Mouse (Mus musculus) mature B cell (primary cell): Measurements from ENCODE around the gene Nup210.
"Not testable (repeated sequence)": the region's sequence is repeated elsewhere in the genome, so short reads cannot be mapped to it uniquely, and the experiment has no call there.

Experiments
- in situ Hi-C: fragments of 300-500 bp; cut with MboI; formaldehyde crosslinking; loops from 2 replicates; pipeline ENCODE4 v1.14.3; 2019

Gene Nup210

DNA sequence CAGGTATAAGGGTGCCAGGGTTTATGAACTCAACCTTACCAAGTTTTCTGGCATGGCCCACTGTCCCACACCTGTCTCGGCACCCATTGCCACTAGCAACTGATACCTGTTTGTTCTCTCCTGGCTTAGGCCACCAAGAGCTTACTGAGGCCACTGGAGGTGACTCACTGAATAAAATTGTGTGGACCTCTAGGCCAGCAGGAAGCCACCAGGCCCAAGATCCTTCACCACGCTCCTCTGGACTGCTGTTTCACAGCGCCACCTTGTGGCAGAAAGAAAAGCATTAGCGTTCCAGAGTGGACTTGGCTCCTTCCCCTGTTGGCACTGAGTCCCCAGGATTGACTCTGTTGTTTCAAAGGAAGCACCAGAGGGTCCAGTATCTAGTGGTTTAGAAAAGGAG, 23.2 kb upstream of the Nup210 start:
- in situ Hi-C loops: loop anchor here (25.0 kb wide), 1 partner anchor 328 kb away; no protein-coding TSS in a partner anchor

DNA sequence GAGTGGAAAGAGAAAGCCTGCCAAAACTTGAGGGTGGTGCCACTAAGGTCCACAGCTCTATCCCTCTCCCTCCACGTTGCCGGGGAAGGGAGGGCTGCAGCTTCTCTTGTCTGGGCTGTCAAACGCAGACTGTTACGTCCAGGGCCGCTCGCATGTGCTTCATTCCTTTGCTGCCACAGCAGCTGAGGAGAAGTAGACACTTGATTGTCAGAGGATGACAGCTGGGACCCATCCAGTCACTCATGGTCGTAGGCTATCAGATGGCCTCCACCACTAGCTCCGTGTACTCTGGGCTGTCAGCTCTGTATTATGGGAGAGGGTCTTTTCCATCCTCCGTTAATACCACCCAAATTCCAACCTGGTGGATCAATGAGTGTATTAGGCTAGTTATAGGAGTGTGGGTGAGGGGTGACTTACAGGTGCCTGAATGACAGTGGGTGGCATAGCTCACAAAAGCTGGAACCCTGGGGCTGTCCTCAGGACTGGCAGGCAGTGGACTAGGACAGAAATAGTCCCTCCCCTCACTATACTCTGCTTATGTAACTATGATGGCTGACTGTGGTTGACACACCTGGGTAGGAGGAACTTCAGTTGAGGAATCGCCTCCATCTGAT, 20.8 kb upstream of the Nup210 start:
- in situ Hi-C loops: loop anchor here (25.0 kb wide), 1 partner anchor 325 kb away; no protein-coding TSS in a partner anchor

GRCm38 (mm10) chr6:91130856-91131255, 14.2 kb upstream of the Nup210 start:
- in situ Hi-C loops: loop anchor here (25.0 kb wide), 1 partner anchor 319 kb away; no protein-coding TSS in a partner anchor

GRCm38 (mm10) chr6:91128996-91129395, 12.4 kb upstream of the Nup210 start:
- in situ Hi-C loops: loop anchor here (25.0 kb wide), 1 partner anchor 317 kb away; no protein-coding TSS in a partner anchor

- in situ Hi-C loops: loop anchor here (25.0 kb wide), 1 partner anchor 313 kb away; no protein-coding TSS in a partner anchor
Observed at GRCm38 (mm10) chr6:91125228-91125585, 8.6 kb upstream of the Nup210 start.

- in situ Hi-C loops: loop anchor here (25.0 kb wide), 1 partner anchor 312 kb away; no protein-coding TSS in a partner anchor
Observed at GRCm38 (mm10) chr6:91124286-91125227, 7.9 kb upstream of the Nup210 start.

DNA sequence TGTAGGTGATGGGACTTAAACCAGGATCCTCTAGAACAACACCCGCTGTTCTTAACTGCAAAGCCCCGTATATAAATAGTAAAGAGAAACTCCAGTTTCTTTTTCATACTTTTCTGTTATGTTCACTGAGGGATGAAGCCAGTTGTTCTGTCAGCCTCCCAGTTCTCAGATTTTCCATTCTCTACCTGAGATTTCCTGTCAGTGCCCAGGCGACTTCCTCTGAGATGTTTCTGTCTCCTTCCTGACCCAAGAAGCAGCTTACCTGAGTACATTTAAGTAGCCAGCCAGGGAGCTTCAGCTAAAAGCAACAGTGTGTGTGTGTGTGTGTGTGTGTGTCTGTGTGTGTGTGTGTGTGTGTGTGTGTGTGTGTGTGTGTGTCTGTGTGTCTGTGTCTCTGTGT, 6.8 kb upstream of the Nup210 start:
- in situ Hi-C loops: no loop called here

- in situ Hi-C loops: not testable (repeated sequence)
Observed at GRCm38 (mm10) chr6:91121089-91121488, 4.5 kb upstream of the Nup210 start.

- in situ Hi-C loops: no loop called here
Observed at GRCm38 (mm10) chr6:91120206-91120605, 3.6 kb upstream of the Nup210 start.

DNA sequence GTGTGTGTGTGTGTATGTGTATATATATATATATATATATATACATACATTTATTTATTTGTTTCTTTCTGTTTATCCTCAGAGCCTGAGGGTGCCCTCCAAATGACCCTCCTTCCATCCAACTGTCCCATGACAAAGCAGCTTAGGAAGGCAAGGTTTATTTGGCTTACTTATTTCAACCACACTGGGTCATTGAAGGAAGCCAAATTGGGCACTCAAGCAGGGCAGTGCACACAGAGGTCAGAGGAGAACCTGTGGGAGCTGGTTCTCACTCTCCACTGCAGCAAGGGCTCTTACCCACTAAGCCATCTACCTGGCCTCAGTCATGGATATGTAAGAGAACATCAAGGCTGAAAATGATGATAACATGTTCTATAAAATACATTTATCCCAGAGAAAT, 1.9 kb upstream of the Nup210 start:
- in situ Hi-C loops: no loop called here

DNA sequence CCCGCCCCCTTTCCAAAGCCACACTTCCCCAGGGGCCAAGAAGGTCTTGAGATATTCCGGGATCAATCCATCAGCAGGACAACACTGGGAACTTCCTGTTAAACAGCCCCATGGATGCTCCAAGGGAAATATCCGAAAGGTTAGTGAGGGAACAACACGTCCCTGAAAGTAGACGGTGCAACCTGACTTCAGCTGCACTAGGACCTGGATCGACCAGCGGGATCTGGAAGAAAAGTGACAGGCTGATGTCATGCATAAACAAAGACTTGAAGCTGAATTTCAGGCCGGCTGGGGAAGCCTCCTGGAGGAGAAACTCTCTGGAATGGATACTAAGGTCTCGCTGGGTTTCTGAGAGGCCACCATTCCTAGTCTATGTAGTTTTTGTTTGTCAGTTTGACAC, 520 bp upstream of the Nup210 start:
- in situ Hi-C loops: no loop called here

GRCm38 (mm10) chr6:91115863-91116243, 776 bp downstream of the Nup210 start:
- in situ Hi-C loops: no loop called here

GRCm38 (mm10) chr6:91115158-91115557, 1.5 kb downstream of the Nup210 start:
- in situ Hi-C loops: no loop called here

- in situ Hi-C loops: no loop called here
Observed at GRCm38 (mm10) chr6:91114716-91115115, 1.9 kb downstream of the Nup210 start.

DNA sequence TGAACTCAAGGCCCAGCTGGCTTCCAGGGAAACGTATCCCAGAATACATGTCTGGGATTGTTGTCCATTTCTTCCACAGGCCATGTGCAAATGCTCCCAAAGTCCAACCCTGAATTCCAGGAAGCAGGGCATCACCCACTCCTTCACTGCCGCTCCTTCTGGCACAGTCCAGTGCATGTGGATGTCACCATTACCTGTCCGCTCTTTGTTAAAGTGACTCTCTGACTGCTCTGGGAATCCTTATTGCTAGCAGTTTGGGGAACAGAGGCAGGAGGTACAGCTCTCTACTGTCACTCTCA, 4.7 kb downstream of the Nup210 start:
- in situ Hi-C loops: no loop called here

DNA sequence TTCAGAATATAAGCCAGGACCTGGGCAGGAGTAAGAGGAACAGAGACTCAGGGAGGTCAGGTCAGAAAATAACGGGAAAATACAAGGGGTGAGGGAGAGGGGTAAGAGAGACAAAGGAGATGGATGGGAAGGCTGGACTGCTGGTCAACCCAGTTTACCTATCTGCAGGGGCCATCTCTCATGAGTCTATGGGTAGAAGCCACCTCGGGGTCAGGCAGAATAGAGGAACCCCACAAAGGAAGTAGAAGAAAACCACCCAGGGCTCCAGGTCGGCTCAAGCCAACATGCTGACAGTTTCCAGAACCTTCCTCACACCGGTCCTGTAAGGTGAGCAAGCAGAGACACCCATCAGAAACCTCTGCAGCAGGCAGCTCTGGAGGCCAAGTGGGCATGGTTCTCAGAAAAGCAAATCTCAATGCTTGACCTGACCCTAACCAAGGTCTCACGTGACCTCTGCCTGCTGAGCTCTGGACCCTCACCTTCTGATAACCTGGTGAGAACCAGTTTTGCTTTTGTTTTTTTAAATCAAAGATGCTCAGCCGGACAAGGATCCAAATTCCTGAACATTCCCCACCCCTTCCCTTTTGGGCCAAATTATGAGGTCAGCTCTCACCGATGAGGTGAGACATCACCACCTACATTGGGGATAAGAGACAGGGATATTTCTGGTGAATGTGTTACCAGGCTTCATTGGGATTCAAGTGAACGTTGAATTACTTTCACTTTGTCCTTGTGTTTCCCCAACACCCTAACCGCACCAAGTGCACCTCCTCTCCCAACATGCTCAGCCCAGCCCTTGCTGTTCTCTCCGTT, 5.3 kb downstream of the Nup210 start:
- in situ Hi-C loops: no loop called here

DNA sequence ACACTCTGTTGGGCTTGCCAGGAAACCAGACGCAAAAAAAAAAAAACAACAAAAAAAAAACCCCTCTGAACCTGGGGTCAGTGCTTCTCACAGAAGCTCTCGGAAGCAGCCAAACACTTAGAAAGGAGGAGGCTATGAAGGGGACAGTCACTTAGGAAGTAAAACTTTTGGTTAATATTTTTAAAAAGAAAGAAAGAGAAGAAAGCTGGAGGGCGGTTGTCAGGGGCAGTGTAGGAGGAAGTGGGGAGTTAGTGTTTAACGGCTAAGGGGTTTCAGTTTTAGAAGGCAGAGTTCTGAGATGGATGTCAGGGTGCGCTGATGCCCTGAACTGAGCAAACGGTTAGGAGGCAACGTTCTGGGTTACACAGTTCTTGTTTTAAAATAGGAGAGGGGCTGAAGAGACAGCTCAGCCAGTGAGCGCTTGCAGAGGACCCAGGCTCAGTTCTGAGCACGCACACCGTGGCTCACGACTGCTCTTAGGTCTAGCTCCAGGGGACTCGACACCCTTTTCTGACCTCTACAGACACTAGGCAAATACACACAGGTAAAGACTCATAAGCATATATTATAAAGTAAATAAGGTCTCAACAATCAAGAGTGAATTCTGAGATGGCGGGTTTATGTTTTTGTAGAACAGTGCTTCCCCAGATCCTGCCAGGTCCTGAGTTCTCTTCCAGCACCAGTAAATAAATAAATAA, 6.2 kb downstream of the Nup210 start:
- in situ Hi-C loops: no loop called here

DNA sequence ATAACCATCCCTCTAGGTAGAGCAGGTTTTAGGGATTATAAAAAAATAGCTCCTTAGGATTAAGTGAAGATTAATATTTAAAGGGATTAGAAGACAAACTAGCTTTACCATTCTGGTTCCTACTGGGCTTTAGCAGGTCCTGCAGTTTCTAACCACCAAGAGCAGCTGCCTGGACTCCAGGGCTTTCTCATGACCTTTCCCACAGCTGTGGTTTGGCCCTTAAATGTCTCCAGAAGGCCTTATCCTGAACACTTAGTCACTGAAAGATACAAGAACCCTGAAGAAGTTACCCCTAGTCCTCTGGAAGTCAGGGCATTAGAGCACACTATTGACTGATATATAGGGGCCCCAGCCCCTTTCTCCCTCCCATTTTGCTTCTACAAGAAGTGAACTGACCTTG, 7.1 kb downstream of the Nup210 start:
- in situ Hi-C loops: no loop called here

GRCm38 (mm10) chr6:91108917-91109450, 7.6 kb downstream of the Nup210 start:
- in situ Hi-C loops: no loop called here

GRCm38 (mm10) chr6:91108301-91108916, 8.2 kb downstream of the Nup210 start:
- in situ Hi-C loops: no loop called here
